23 mouse cellular contexts compared by ENCODE assay signal in the genomic region with DNA sequence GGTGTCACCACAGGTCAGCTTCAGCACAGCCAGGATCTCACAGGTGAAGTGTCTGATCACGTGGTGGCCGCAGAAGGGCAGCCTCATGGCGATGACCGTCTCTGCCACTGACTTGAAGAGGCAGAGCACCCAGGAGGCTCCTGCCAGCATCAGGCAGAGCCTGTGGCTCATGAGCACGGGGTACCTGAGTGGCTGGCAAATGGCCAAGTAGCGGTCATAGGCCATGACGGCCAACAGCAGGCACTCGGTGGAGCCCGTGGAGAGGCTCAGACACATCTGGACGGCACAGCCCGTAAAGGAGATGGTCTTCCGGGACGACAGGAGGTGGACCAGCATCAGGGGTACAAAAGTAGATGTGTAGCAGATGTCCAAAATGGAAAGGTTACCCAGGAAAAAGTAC. TPM values are rescaled to one million over a fixed set of nuclear protein-coding genes. Genes with fewer than 3 reads are reported as not detected.
"Had no signal": no experiment of that assay in that cellular context is flagged by ENCODE, and none has a peak within 500 bp of the region (broad histone marks: within the 10 kb centered on the region; RNA-seq: fewer than 3 reads in every experiment).

No protein-coding gene starts in this region.

- DNase-seq: liver, embryonic 13.5 days; liver, postnatal 0 days; lung, adult 2 months; lung, postnatal 36 days; right cerebral cortex, postnatal 14 days; thymus, adult 2 months; thymus, postnatal 25 days; thymus, postnatal 4 days had no signal

- H3K27me3 ChIP-seq: lung, embryonic 15.5 days; midbrain, embryonic 13.5 days; midbrain, embryonic 15.5 days; stomach, embryonic 15.5 days had no signal

- H3K9ac ChIP-seq: liver, embryonic 13.5 days; liver, embryonic 15.5 days; liver, postnatal 0 days; lung, embryonic 15.5 days; midbrain, embryonic 13.5 days; midbrain, embryonic 15.5 days; neural tube, embryonic 12.5 days; stomach, embryonic 15.5 days had no signal

- H3K9me3 ChIP-seq: liver, embryonic 13.5 days; liver, embryonic 15.5 days; lung, embryonic 15.5 days; midbrain, embryonic 13.5 days; midbrain, embryonic 15.5 days; neural tube, embryonic 12.5 days; stomach, embryonic 15.5 days had no signal

- H3K27ac ChIP-seq: liver, embryonic 13.5 days; liver, embryonic 15.5 days; lung, embryonic 15.5 days; macrophage; midbrain, embryonic 13.5 days; midbrain, embryonic 15.5 days; neural tube, embryonic 12.5 days; stomach, embryonic 15.5 days; stomach, postnatal 0 days had no signal

- H3K36me3 ChIP-seq: liver, embryonic 13.5 days; liver, embryonic 15.5 days; lung, embryonic 15.5 days; midbrain, embryonic 13.5 days; midbrain, embryonic 15.5 days; neural tube, embryonic 12.5 days; stomach, embryonic 15.5 days had no signal

- H3K4me3 ChIP-seq: liver, embryonic 13.5 days; liver, embryonic 15.5 days; lung, embryonic 15.5 days; midbrain, embryonic 13.5 days; midbrain, embryonic 15.5 days; neural tube, embryonic 12.5 days; stomach, embryonic 15.5 days had no signal

- H3K4me2 ChIP-seq: liver, embryonic 11.5 days; liver, embryonic 13.5 days; liver, embryonic 15.5 days; lung, embryonic 15.5 days; midbrain, embryonic 13.5 days; midbrain, embryonic 15.5 days; neural tube, embryonic 12.5 days; stomach, embryonic 15.5 days had no signal

- ATAC-seq: liver, postnatal 0 days; lung, postnatal 0 days; midbrain, embryonic 13.5 days; midbrain, embryonic 15.5 days had no signal

- H3K4me1 ChIP-seq: liver, embryonic 13.5 days; liver, embryonic 15.5 days; midbrain, embryonic 15.5 days; neural tube, embryonic 12.5 days had no signal

RNA-seq across cellular contexts. Expression of a gene that starts 4.1 kb away (rescaled TPM):
- polyA plus RNA-seq: liver, embryonic 11.5 days; liver, embryonic 13.5 days; liver, embryonic 15.5 days; liver, postnatal 0 days; lung, embryonic 15.5 days; macrophage; midbrain, embryonic 15.5 days; midbrain, postnatal 0 days; neural tube, embryonic 12.5 days; neural tube, embryonic 14.5 days; spleen, adult 2 months; stomach, embryonic 15.5 days; stomach, postnatal 0 days; testis, adult 2 months; thymus, adult 2 months; urinary bladder, adult 2 months had no signal

RNA-seq across cellular contexts. Expression of a gene that starts 5.4 kb away (rescaled TPM):
- polyA plus RNA-seq: liver, embryonic 11.5 days; liver, embryonic 13.5 days; liver, embryonic 15.5 days; liver, postnatal 0 days; lung, adult 2 months; lung, embryonic 15.5 days; lung, postnatal 0 days; macrophage; midbrain, embryonic 13.5 days; midbrain, embryonic 15.5 days; midbrain, postnatal 0 days; neural tube, embryonic 12.5 days; neural tube, embryonic 14.5 days; spleen, adult 2 months; stomach, embryonic 15.5 days; stomach, postnatal 0 days; testis, adult 2 months; thymus, adult 2 months; urinary bladder, adult 2 months had no signal

RNA-seq across cellular contexts. Expression of a gene that starts 21.0 kb away (rescaled TPM):
- polyA plus RNA-seq: macrophage had no signal

RNA-seq across cellular contexts. Expression of a gene that starts 23.8 kb away (rescaled TPM):
- polyA plus RNA-seq: liver, embryonic 11.5 days; liver, embryonic 13.5 days; macrophage; midbrain, embryonic 13.5 days; midbrain, embryonic 15.5 days; neural tube, embryonic 12.5 days; neural tube, embryonic 14.5 days had no signal

RNA-seq across cellular contexts. Expression of a gene that starts 37.0 kb away (rescaled TPM):
- polyA plus RNA-seq: spleen, adult 2 months had no signal
